Mouse (Mus musculus) spleen, postnatal 10 days (tissue): Measurements from ENCODE around the gene Ufsp1.

ENCODE experiments used
- DNase-seq, 2 experiments: peaks; one replicate each; pipeline ENCODE4 v3.0.0; 2021 to 2022; ENCODE audit warnings: low spot score in 2 of 2

Ufsp1 gene

DNA sequence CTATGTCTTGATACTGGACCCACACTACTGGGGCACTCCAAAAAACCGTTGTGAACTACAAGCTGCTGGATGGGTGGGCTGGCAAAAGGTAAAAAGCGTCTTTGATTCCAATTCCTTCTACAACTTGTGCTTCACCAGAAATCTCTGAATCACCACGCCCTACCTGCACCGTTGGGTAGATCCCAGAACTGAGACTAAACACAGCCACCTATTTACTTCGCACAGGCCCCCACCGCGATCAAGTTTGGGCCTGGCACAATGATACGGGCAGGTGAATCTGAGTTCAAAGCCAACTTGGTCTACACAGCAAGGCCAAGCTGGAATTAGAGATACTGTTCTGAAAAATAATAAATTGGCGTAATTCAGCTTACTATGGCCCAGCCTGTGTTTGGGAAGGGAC, 867 bp downstream of the Ufsp1 start:
- no peak for DNase-seq

DNA sequence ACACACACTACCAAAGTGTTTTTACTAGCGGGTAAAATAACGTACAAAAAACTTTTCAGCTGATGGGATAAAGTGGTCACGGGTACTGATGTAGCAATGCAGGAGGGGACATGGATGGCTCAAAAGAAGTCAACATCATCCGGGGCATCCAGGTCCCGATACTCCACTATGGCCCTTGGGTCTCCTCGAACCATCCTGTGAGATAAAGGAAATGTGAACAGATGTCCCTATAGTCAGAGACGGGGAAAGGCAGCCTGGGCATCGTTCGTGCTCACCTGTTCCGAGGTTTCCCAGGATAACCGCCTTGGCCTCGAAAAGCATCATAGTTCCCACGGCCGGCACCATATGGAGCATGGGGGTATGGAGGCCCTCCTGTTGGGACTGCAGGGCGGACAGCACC, 1.3 kb downstream of the Ufsp1 start:
- DNase-seq: no peak

DNA sequence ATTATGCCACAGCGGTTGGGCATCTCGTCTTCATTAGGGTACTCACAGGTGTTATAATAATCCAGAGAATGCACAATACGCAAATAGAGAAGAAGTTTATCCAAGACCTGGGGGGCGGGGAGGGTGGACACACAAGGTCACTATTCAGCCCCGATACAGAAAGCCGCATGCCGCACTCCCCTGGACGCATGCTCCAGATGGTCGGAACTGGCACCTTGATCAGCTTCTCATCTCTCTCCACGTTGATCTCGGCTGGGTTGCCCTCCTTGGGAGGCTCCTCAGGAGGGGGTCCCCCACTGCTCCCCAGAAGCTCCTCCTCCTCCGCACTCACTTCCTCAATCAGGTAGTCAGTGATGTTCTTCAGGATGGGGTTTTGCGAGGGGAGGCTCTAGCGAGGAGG, 2.7 kb downstream of the Ufsp1 start:
- no peak for DNase-seq

DNA sequence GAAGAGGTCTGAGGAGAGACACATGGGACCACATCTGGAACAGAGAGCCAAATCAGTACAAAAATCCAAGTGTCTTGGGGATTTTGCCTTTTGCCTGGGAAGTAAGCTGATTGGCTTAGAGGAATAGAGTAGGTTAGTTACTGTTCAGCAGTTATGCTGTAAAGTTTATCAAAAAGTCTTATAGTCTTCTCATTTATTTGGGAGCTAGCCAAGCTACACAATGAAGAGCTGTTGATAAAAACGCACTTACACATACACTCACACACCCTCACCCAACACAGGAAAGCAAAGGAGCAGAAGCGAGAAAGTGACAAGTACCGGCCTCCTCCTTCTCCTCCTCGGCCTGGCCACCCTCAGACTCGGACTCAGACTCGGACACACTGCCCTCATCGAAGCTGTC, 4.8 kb downstream of the Ufsp1 start:
- DNase-seq: no peak

DNA sequence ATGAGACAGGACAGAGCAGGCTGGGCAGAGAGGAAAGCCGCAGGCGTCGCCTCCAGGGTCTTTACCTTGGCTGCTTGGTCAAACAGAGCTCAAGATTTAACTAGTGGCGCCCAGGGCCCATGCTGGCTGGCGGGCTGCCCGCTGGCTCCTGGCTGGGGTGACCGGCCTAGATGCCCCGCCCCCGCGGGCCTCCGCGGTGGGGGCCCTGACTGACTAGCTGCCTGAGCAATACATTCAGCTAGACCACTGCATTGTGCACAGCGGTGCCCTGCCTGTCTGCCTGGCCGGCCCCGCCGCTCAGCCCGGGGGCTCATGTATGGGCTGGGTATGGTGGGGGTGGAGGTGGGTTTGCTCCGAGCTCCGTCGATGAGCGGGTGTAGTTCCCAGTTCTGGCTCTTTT, 6.8 kb downstream of the Ufsp1 start:
- DNase-seq: no peak

DNA sequence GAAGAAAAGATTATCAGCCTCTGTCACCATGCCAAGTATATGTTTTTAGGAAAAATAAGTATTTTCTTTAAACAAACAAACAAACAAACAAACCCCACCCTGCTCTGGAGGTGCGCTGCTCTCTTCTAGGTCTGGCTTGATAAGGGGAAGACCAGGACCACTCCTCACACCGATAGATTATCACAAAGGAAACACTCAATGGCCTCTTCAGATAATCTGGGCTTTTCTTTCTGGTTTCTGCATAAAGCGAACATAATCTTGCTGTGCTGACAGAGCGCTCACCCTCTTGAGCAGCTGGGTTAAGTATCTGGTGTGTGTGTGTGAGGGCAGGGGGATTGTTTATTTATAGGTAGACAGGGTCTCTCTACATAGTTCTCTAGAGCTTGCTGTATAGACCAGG, 9.2 kb downstream of the Ufsp1 start:
- no peak for DNase-seq

DNA sequence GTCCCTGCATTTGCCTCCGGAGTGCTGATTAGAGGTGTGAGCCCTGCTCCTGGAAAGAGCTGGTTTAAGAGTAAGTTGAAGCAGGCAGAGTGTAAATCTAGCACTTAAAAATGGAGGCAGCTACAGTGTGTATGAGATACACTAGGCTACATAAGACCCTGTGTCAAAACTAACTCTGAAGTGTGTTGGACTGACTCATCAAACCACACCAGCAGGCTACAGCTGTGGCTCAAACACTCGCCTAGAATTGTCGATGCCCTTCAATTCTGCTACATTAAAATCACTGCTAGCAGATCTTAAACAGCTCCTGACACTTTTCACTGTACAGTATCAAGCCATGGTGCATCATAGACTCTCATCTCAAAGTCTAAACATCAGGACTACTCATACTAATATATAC, 9.7 kb downstream of the Ufsp1 start:
- no peak for DNase-seq

DNA sequence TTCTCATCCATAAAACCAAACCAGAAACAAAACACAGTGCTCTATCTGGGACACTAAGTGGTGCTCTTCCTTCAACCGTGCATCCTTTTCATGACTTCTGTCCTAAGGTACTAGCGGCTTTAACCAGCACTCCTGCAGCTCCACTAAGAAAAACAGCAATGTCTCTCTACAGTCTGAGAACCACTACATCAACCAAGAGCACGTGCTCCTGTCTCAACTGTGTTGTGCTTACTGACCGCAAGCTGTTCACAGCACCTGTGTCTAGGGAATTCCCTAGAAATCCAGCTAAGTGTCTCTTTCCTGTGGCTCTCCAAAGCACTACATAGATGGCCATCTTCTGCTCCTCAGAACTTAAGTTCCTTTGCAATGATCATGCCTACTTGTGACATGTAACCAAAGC, 10.4 kb downstream of the Ufsp1 start:
- DNase-seq: no peak

DNA sequence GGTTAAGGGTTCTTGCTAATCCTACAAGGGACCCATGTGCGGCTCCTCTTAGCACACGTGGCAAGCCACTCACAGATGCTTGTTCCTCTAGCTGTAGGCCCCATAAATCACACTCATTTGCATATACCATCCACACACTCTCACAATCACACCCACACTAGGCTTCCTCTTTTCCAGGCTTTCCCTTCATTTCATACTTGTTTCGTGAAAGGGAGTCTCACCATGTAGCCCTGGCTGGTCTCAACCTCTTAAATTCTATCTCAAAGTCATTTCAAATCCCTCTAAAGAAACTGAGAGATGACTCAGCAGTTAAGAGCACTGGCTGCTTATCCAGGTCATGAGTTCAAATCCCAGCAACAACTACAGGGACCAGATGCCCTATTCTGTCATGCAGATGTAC, 11.4 kb downstream of the Ufsp1 start:
- DNase-seq: no peak

DNA sequence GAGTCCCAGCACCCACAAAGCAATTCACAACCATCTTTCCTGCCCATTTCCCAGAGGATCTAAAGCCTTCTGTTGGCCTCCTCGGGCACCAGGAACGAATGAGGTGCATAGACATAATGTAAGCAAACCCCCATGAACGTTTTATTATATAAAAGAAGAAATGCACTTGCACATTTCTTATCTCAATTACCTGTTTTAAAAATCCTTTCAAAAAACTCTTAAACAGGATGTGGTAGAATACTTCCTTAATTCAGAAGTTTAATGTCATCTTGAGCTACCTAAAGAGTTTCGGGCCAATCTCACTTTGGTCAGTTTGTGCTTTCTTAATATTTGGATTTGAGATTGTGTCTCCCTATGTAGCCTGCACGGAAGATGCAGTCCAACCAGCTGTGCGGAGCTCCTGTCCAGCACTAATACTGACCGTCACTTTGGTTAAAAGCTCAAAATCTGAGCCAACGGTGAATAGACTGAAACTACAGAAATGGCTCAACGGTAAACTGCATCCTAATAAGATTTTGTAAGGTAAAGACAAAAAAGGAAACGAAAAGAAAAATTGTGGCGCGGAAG, 12.1 kb downstream of the Ufsp1 start:
- no peak for DNase-seq

DNA sequence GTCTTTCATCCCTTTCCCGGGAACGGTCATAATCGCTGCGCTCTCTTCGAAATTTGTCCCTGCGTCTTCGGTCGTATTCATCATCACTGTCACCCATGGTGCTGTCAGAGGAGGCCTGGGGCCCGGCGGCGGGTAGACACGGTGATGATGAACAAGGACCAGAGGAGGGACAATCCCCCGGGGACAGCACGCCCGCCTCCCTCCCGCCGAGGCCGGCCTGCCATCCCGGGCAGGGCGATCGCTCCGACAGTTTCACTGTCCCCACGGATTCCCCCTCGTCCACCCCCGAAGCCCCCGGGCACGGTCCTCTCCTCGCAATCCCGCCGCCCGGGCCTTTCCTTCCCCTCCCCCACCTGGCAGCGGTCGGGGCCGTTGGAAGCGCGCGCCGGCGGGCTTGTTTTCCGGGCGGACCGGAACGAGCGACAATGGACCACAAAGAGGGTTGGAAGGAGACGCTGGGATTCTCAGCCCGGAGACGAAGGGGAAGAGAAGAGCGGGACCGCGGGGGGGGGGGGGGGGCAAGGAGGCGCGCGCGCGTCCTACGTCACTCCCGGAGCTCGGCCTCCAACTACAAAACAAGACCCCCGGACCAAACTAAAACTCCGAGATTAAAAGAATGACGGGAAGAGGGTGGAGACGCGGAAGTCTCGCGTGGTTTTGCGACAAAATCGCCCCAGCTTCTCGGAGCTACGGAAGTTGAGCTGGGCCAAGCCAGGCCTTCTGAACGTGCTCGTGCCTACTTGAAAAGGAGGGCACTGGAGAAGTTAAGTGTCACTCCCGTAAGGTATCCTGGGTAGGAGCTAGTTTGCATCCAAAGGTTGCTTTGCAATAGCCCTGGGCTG, 12.9 kb downstream of the Ufsp1 start, which contains the start of gene Srrt:
TSS of gene Srrt (minus strand) at position 604 of the 842 bp plus-strand sequence.
- peak; percentile 77 to 92 for DNase-seq

DNA sequence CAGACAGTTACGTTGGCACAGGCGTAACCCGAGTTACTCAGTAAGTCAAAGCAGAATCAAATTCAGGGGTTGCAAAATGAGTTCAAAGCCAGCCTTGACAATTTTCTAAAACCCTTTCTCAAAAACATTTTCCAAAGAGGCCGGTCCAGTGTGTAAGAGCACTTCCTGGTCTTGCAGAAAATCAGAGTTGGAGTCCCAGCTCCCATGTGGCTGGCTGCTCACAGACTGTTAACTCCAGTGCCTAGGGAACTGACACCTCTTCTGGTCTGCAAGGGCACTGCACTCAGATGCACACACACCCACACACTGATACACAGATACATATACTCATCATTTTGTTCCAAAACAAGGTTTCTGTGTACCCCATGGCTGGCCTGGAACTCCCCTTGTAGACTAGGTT, 13.9 kb downstream of the Ufsp1 start:
- no peak for DNase-seq

DNA sequence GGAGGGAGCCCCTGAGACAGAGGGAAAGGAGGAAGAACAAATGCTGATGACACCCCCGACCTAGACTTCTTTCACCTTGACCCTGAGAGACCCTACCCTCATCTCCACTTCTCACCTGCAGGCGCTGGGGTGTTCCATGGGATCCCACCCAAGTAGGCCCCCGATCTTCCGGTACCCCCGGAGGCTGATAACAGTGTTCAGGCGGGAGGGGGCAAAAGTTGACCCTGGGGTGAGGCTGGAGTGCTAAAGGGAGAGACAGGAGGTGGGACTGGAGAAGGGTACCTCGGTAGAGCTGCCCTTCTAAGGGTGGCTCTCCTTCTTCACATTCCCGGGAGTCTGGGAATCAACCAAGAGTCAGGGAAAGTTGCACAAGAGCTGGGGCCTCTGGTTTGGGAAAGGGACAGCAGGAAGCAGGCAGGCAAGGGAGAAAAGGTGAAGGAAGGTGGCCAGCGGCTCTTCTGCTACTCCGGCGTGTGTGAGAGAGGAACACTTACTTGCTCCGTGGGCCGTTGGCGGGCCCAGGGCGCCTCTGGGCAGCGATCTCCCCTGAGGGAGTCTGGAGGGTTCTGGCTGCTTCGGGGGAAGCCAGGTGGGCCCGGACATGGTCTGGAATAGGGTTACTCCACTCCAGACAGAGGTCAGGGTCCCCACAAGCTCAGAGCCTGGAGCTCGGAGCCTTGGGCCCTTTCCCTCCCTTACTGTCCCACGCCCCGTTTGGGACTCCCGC, 19.2 kb downstream of the Ufsp1 start:
- no peak for DNase-seq

DNA sequence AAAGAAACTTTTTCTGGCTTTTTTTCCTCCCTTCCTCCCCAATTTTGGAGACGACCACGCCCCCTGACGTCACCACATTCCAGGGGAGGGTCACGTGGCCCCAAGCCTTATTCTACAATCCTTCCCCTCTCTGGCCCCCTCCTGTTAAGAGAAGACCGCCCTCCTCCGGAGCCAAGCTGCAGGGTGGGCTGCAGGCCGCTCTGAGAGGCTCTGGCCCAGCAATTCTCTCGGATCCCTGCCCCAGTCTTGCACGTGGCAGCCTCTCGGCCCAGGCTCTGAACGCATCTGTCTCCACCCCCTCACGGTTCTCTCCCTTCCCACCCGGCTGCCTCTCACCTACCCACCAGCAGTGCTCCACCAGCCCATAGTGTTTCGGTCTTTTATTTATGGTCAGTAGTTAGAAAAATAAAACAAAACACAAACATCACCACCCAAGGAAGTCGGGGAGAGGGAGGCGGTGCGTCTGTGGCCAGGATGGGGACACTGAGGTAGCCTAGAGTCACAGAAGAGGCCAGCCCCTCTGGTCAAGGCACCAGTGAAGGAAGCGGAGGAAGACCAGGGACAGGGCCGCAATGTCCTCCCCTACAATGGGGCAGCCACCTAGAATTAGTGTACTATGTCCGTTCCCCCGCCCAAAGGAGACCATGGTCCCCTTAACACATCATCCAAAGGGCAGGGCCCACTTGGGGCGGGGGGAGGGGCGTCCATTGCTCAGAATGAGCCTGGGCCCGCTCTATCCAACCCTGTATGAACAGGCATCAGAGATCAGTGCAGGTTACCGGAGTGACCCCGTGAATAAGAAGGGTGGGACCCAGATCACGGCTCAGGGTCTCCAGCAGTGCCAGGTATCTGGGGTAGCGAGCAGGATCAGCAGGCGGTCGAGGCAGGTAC, 20.0 kb downstream of the Ufsp1 start, which contains the start of gene Trip6:
TSS of gene Trip6 (minus strand) at position 212 of the 891 bp plus-strand sequence.
- DNase-seq: peak; percentile 45 to 72

DNA sequence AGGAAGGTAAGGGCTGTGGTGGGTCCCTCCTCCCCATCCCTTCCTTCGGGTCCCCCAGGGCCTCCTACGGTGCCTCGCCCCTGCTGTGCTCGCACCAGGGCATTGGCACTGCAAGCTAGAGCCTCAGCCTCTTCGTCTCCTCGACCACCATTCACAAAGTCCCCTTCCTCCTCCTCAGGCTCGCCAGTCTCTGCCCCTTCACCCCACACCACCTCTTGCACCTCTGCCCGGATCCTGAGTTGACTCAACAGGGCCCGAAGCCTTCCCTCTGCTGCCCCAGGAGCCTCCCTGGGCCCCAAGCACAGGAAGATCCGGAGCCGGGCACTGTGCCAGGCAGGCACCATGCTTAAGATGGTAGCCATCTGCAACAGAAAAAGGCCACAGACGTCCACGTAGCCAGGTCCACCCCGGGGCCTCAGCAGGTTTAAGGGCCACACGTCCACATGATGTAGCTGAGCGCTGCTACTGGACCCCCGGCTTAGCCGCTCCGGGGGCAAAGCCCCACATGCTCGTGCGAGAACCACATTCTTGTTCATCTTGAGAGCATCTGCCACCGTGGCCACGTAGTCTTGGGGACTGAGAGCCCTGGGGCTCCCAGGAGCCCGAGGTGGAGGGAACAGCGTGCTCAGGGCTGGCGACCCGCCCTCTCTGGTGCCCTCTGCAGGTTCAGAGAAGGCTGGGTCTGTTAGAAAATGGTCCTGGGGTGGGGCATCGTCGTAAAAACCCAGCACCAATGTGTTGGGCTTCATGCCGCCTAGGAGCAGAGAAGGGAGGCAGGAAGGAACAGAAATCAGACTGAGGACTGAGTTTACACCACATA, 20.9 kb downstream of the Ufsp1 start:
- peak; percentile 45 to 71 for DNase-seq

DNA sequence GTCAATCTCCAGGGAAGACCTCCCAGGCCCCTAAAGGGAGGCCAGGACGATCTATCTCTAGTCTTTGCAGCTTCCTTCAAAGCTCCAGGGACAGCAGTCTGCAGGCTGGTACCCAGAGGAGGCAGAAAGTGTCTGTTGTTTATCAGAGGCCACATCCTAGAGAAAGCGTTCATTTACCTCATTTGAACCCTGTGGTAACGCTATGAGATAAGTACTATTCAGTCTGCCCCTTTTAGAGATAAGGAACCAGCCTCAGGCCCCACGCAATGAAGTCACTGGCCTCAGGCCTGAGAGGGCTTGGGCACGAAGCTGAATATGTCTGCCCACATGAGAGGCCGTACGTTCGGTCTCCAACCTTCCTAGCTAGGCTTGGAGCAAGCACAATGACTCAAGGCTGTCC, 22.9 kb downstream of the Ufsp1 start:
- DNase-seq: no peak

DNA sequence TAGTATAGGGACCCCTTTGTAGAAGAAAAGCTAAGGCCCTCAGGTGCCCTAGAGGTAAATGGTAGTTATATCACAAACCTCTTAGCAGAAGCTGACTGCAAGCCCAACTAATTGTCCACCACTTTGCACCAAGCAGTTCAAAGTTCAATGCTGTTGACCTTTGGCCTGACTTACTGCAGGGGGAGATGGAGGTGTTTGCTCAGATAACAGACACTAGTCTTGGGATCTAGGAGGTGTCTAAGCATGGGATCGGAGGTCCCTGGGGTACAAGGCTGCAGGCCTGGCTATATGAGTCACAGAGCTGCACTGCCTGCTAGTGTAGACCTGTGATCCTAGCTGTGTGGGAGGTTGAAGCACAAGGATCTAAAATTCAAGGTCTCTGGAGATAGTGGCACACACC, 24.1 kb downstream of the Ufsp1 start:
- no peak for DNase-seq

DNA sequence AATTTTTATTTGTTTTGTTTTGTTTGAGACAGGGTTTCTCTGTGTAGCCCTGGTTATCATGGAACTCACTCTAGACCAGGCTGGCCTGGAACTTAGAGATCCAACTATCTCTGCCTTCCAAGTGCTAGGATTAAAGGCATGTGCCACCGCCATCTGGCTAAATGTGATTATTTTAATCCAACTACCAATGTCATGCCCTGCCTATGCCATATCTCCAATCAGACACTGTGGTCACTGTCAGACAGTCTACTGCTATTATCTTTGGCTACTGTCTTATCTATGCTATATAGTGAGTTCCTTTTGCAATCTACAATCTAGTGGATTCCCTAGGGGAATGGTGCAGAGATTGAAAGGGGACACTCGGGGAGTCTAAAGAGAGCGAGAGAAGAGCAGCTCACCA, 26.6 kb downstream of the Ufsp1 start:
- DNase-seq: no peak

DNA sequence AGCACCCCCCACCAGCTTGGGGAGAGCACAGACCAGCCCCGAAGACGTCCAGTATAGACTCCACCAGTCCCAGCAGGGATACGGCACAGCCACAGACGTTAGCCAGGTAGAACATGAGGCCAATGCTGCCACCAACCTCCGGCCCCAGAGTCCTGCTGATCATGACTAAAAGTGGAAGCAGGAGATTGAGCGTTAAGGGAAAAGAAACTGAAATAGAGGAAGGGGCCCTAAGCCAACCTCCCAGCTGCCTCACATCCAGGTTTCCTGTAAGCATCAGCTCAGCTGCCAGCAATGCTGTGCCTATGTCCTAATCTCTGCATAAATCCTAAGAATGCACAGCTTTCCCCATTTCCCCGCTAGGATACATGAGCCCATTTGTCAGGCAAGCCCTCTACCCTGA, 36.5 kb downstream of the Ufsp1 start:
- DNase-seq: no peak

DNA sequence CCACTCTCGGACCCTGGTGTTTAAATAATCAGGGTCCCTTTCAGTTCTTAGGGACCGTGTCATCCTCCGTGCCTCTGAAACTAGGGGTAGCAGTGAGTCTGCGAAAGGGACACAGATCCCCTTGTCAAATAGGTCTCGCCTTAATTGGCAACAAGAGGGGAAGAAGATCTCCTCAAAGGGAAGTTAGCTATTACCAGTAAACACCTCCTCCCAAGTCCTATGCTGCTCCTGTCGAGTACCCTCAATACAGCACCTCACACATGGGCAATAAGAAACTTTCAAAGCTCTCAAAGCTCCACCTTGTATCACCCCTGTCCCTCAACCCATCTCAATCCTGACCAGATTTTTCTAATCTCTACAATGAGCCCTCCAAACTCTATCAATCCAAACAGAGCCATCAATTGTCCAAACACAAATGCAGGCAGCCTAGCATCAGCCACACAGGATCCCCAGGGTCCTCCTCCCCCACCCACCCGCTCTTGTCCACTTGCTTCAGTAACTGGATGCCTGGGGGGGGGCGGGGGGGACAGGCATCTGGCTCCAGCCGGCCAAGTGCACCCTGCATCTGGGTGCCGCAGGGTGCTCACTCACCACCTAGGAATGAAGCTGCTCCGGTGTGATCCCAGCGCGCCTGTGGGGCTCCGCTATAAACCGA, 38.6 kb downstream of the Ufsp1 start:
- no peak for DNase-seq
